Mouse (Mus musculus): ENCODE measurements at regions not wholly inside any gene's neighbourhood (a gene's known extent, or its start where the extent isn't known, plus 50 kb on each side); places are given as distances from the start of the nearest gene placed in this dataset.

DNA sequence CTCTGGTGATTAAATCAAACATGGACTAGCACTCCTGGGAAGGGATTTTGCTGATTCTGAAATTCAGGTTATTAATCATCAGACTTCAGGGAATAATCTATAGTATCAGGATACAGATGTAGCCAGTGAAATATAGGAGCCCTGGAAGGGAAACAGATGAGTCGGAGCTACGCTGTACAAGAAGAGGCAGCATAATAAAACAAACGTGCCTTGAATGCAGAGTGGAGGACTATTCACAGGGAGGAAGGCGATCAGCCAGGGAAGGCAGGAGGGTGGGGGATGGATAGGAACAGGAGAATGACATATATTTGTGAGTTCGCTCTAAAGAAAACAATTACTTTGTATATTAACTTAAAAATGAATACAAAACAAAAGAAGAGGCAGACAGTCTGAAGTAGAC is 286.6 kb upstream of the Got2 start:
- TF ChIP-seq CTCF (conservative IDR thresholded peaks at IDR 0.05 in 1 of 2, IDR thresholded peaks at IDR 0.05 in 1 of 2; ENCODE audit: low read depth in 2 of 2, low read length in 2 of 2) (no peak), POLR2A (IDR thresholded peaks at IDR 0.05; ENCODE audit: low read depth, low read length) (no peak), RAD21 (IDR thresholded peaks at IDR 0.05; ENCODE audit: low read depth, low read length) (no peak), SIN3A (IDR thresholded peaks at IDR 0.05; ENCODE audit: low read length) (no peak), JUND (conservative IDR thresholded peaks at IDR 0.05; ENCODE audit: low read depth, low read length) (no peak), CHD1 (IDR thresholded peaks at IDR 0.05; ENCODE audit: low read depth, low read length) (no peak), BHLHE40 (IDR thresholded peaks at IDR 0.05; ENCODE audit: low read depth, low read length) (no peak), MAX (IDR thresholded peaks at IDR 0.05; ENCODE audit: low read length) (no peak), USF2 (conservative IDR thresholded peaks at IDR 0.05; ENCODE audit: low read depth, low read length) (no peak), MEF2A (IDR thresholded peaks at IDR 0.05; ENCODE audit: borderline replicate concordance, low read depth, low read length) (no peak), ZNF384 (IDR thresholded peaks at IDR 0.05; ENCODE audit: low read depth, low read length) (no peak), MYC (IDR thresholded peaks at IDR 0.05; ENCODE audit: low read depth, low read length) (no peak)

Data from CH12.LX (cell line).